Mouse (Mus musculus): Measurements from ENCODE around the gene Rftn1.

The Rftn1 gene

DNA sequence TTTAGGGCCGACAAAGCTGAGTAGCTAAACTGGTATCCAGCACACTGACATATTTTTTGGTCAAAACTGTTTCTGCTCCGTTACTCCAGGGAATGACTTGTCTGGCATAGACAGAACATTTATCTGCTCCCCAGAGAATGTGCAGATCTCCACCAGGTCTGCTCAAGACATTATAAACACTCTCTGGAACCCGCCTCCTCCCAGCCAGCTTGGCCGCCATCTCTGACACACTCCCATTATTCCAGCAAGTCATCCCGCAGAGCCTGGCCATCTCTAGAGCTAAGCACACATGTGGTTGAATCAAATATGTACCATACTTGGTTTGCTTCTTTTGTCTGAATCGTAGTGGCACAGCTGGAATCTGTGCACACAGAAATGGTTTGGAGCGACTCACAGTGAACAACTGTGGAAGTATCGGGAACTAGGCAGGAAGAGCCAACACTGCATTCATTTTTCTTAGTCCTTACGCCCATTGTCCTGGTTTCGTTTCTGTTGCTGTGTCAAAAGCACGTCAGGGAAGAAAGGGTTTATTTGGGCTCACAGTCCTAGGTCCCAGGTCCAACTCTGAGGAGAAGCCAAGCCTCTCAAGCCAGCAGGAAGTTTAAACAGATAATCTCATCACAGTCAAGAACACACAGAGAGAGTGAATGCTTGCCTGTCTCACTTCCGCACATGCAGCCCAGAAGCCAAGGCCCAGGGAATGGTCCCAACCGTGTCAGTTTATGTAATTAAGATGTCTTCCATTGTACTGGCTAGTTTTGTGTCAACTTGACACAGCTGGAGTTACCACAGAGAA is 126.4 kb downstream of the Rftn1 start:
- DNase-seq (ENCODE audit: low spot score), result no peak

DNA sequence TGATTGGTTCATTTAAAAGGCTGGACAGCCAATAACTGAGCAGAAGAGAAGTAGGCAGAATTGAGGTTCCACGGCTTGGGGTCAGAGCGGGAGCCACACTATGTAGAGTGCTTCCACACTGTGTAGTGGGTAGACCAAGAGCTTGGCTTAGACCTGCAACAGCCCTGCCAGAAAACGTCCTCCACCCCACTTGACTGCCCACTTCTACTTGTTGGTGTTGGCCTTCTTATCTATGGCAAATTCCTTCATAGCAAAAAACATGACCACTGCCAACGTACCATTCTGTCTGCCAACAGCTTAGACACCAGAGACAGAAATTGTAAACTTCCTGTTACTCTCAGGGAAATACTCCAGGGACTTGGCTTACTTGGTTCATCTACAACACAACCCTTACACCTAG is 127.8 kb downstream of the Rftn1 start:
- no peak for DNase-seq (ENCODE audit: low spot score)

GRCm38 (mm10) chr17:50061446-50061845 is 129.0 kb downstream of the Rftn1 start:
- DNase-seq (ENCODE audit: low spot score), result no peak

DNA sequence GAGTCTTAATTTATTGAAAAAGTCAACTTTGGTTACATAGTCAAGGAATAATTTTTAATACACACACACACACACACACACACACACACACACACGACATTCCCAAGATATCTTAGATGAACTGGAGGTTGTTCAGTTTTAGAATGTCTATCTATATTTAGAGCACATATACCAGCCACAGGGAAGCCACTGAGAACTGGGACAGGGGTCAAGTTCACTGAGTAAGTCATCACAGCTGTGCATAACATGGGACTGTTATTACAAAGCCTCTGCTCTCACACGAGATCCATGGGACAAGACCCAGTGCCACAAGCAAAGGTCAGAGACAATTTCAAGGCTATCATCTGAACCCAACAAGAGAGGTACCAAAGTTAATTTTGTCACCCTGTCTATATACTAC is 130.3 kb downstream of the Rftn1 start:
- DNase-seq (ENCODE audit: low spot score), result no peak

- DNase-seq (ENCODE audit: low spot score), result no peak
These were observed 131.1 kb downstream of the Rftn1 start for GRCm38 (mm10) chr17:50059417-50059816.

- no peak for DNase-seq (ENCODE audit: low spot score)
These were observed 135.2 kb downstream of the Rftn1 start for GRCm38 (mm10) chr17:50055154-50055756.

DNA sequence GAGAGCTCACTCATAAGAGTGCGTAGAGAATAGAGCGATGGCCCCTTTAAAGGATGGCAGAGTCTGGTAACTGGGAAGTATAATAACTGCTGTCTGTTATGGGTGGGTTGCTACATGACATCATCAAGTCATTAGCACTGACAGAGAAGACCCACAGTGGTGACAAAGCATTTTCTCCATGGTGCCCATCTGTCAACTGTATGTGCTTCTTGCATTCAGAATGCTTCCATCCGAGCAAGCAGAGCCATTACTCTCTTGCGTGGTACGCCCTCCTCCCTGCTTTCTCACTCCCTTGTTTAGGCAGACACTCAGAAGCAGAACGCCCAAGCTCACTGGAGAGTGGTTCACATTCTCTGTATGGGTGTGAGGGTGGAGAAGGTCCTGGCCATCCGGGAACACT is 135.9 kb downstream of the Rftn1 start:
- no peak for DNase-seq (ENCODE audit: low spot score)

- DNase-seq (ENCODE audit: low spot score), result no peak
These were observed 136.5 kb downstream of the Rftn1 start for GRCm38 (mm10) chr17:50053961-50054360.

DNA sequence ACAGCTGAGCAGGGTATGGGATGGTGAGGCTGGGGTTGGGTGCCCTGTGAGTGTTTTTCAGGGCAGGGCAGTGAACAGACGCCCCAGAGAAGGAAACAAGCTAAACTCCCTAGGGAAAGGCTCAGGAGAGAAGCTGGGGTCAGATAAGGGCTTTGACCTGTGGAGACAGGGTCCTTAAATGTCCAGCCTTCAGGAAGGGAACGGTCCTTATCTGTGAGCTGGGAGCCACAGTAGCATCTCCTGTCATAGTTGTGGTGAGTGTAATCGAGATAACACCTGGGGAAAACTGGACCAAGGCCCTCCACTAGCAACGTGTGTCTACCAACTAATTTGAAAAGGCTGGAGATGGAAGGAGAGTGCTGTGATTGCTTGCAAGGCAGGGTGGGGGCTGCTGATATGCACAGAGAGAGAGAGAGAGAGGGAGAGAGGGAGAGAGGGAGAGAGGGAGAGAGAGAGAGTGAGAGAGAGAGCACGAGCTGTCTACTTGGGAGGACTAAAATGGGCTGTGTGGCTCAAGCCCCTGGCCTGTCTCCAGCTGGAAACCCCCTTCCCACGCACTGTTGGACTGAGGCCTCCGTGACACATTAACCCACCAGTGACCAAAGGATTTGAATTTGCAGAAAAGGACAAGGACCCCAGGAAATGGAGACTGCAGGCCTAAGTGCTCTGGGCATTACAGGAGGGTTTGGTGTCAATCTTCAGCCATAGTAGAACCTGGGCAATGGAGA is 137.6 kb downstream of the Rftn1 start:
- no peak for DNase-seq (ENCODE audit: low spot score)

GRCm38 (mm10) chr17:50050456-50050855 is 140.0 kb downstream of the Rftn1 start:
- no peak for DNase-seq (ENCODE audit: low spot score)

DNA sequence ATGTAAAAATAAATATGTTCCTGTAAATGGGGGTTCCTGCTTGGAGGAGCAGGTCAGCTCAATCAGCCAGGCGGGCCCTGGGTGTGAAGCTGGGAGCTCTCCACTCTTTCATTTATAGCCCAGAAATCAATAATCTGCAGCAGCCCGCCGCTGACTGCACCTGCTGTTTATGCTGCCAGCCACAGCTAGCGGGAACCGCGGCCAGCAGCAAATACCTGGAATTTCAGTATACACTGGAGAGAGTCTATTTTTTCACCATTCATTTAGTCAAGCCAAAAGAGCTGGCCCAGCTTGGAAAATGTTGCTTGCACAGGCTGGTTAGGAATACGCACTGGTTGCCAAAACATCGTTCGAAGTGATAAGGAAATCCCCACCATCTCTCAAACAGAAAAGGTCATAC is 142.3 kb downstream of the Rftn1 start:
- DNase-seq (ENCODE audit: low spot score), result no peak

- no peak for DNase-seq (ENCODE audit: low spot score)
These were observed 143.3 kb downstream of the Rftn1 start for GRCm38 (mm10) chr17:50047182-50047581.

GRCm38 (mm10) chr17:50040727-50041410 is 149.6 kb downstream of the Rftn1 start:
- no peak for DNase-seq (ENCODE audit: low spot score)

GRCm38 (mm10) chr17:50037882-50038665 is 152.4 kb downstream of the Rftn1 start:
- DNase-seq (ENCODE audit: low spot score), result no peak

DNA sequence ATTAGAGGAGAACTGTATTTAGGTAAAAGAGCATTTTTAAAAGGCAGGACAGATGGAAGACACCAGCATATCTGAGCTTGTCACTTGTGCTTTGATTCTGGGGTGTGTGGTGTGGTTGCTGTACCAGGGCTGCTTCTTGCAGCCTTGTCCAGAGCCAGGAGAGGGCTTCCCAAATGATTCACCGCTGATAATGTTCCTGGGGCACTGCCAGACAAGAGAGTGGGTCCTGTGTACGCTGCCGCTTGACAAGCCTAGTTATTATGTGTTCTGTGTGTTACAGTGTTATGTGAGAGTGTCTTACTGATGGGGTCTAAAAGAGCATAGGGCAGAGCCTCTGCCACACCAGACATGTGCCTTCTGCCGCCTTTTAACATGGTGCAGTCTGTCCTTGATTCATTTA is 153.1 kb downstream of the Rftn1 start:
- DNase-seq (ENCODE audit: low spot score), result no peak

- no peak for DNase-seq (ENCODE audit: low spot score)
These were observed 153.6 kb downstream of the Rftn1 start for GRCm38 (mm10) chr17:50036751-50037385.

GRCm38 (mm10) chr17:50033698-50034097 is 156.8 kb downstream of the Rftn1 start:
- DNase-seq (ENCODE audit: low spot score), result no peak

- DNase-seq (ENCODE audit: low spot score), result no peak
These were observed 158.7 kb downstream of the Rftn1 start for GRCm38 (mm10) chr17:50031548-50032491.

- DNase-seq (ENCODE audit: low spot score), result no peak
These were observed 164.8 kb downstream of the Rftn1 start for GRCm38 (mm10) chr17:50025651-50026050.

GRCm38 (mm10) chr17:50025173-50025626 is 165.3 kb downstream of the Rftn1 start:
- no peak for DNase-seq (ENCODE audit: low spot score)

All from urinary bladder, postnatal 25 days (tissue).